Mouse (Mus musculus): ENCODE data around the gene Adcy6.
A peak's percentile ranks its signal among the peaks of the same experiment; 100 is the strongest.

The Adcy6 gene

GRCm38 (mm10) chr15:98573293-98573692, 36.6 kb downstream of the Adcy6 start:
- no peaks in the 10 kb centered on the region for H3K9me3 ChIP-seq (ENCODE audit: low read length)
- H3K27me3 ChIP-seq (ENCODE audit: insufficient read depth, low read length), result peaks cover 6% of the 10 kb centered on the region; the same call in 1 of the 2 replicates
- TF ChIP-seq POU5F1 (IDR thresholded peaks at IDR 0.05; ENCODE audit: borderline replicate concordance, low read length) (no peak), NANOG (IDR thresholded peaks at IDR 0.05; ENCODE audit: borderline replicate concordance, low read length) (no peak), CTCF (conservative IDR thresholded peaks at IDR 0.05; ENCODE audit: low read length) (no peak)
- no peak overlapping the region for H3K4me3 ChIP-seq (replicated peaks; ENCODE audit: low read length)
- peaks cover 27% of the 10 kb centered on the region for H3K4me1 ChIP-seq (replicated peaks; ENCODE audit: low read depth, low read length)
- H3K36me3 ChIP-seq (ENCODE audit: insufficient read depth, low read length), result peaks cover 8% of the 10 kb centered on the region

GRCm38 (mm10) chr15:98570873-98571538, 38.9 kb downstream of the Adcy6 start, which contains the start of the genes Ccnt1 and 4930415O20Rik:
TSS of gene Ccnt1 (minus strand) at chr15:98570923.
TSS of gene 4930415O20Rik (plus strand) at chr15:98571004.
- no peaks in the 10 kb centered on the region for H3K27me3 ChIP-seq (ENCODE audit: insufficient read depth, low read length)
- peaks cover 11% of the 10 kb centered on the region for H3K36me3 ChIP-seq (ENCODE audit: insufficient read depth, low read length)
- H3K9me3 ChIP-seq (ENCODE audit: low read length), result no peaks in the 10 kb centered on the region
- no peak for TF ChIP-seq POU5F1 (IDR thresholded peaks at IDR 0.05; ENCODE audit: borderline replicate concordance, low read length)
- TF ChIP-seq NANOG (IDR thresholded peaks at IDR 0.05; ENCODE audit: borderline replicate concordance, low read length), result no peak
- no peak for TF ChIP-seq CTCF (conservative IDR thresholded peaks at IDR 0.05; ENCODE audit: low read length)
- 0 out of 2 replicates have a peak within 1 kb of the TSS, but pooled peaks have one; percentile 97 for H3K4me3 ChIP-seq (replicated peaks; ENCODE audit: low read length)
- peaks cover 32% of the 10 kb centered on the region for H3K4me1 ChIP-seq (replicated peaks; ENCODE audit: low read depth, low read length)

GRCm38 (mm10) chr15:98569795-98570365, 40.0 kb downstream of the Adcy6 start:
- no peaks in the 10 kb centered on the region for H3K27me3 ChIP-seq (ENCODE audit: insufficient read depth, low read length)
- H3K4me1 ChIP-seq (replicated peaks; ENCODE audit: low read depth, low read length), result peaks cover 43% of the 10 kb centered on the region
- no peak for TF ChIP-seq CTCF (conservative IDR thresholded peaks at IDR 0.05; ENCODE audit: low read length)
- TF ChIP-seq NANOG (IDR thresholded peaks at IDR 0.05; ENCODE audit: borderline replicate concordance, low read length), result no peak
- TF ChIP-seq POU5F1 (IDR thresholded peaks at IDR 0.05; ENCODE audit: borderline replicate concordance, low read length), result no peak
- H3K36me3 ChIP-seq (ENCODE audit: insufficient read depth, low read length), result peaks cover 21% of the 10 kb centered on the region
- H3K4me3 ChIP-seq (replicated peaks; ENCODE audit: low read length), result 0 out of 2 replicates have a peak overlapping the region, but pooled peaks have one; percentile 97
- H3K9me3 ChIP-seq (ENCODE audit: low read length), result no peaks in the 10 kb centered on the region

GRCm38 (mm10) chr15:98569216-98569615, 40.7 kb downstream of the Adcy6 start:
- H3K9me3 ChIP-seq (ENCODE audit: low read length), result no peaks in the 10 kb centered on the region
- peaks cover 27% of the 10 kb centered on the region for H3K36me3 ChIP-seq (ENCODE audit: insufficient read depth, low read length)
- H3K27me3 ChIP-seq (ENCODE audit: insufficient read depth, low read length), result no peaks in the 10 kb centered on the region
- H3K4me1 ChIP-seq (replicated peaks; ENCODE audit: low read depth, low read length), result peaks cover 48% of the 10 kb centered on the region
- TF ChIP-seq CTCF (conservative IDR thresholded peaks at IDR 0.05; ENCODE audit: low read length) (no peak), POU5F1 (IDR thresholded peaks at IDR 0.05; ENCODE audit: borderline replicate concordance, low read length) (no peak), NANOG (IDR thresholded peaks at IDR 0.05; ENCODE audit: borderline replicate concordance, low read length) (no peak)
- peak overlapping the region; percentile 97 for H3K4me3 ChIP-seq (replicated peaks; ENCODE audit: low read length)

GRCm38 (mm10) chr15:98568256-98569033, 41.4 kb downstream of the Adcy6 start:
- Histone ChIP-seq H3K9me3 (ENCODE audit: low read length) (no peaks in the 10 kb centered on the region), H3K36me3 (ENCODE audit: insufficient read depth, low read length) (peaks cover 35% of the 10 kb centered on the region), H3K4me1 (replicated peaks; ENCODE audit: low read depth, low read length) (peaks cover 48% of the 10 kb centered on the region), H3K4me3 (replicated peaks; ENCODE audit: low read length) (peak overlapping the region; percentile 97), H3K27me3 (ENCODE audit: insufficient read depth, low read length) (no peaks in the 10 kb centered on the region)
- TF ChIP-seq CTCF (conservative IDR thresholded peaks at IDR 0.05; ENCODE audit: low read length) (no peak), POU5F1 (IDR thresholded peaks at IDR 0.05; ENCODE audit: borderline replicate concordance, low read length) (no peak), NANOG (IDR thresholded peaks at IDR 0.05; ENCODE audit: borderline replicate concordance, low read length) (no peak; the same call in 1 of the 2 replicates)

- Histone ChIP-seq H3K27me3 (ENCODE audit: insufficient read depth, low read length) (no peaks in the 10 kb centered on the region), H3K9me3 (ENCODE audit: low read length) (no peaks in the 10 kb centered on the region), H3K4me3 (replicated peaks; ENCODE audit: low read length) (peak overlapping the region; percentile 97), H3K36me3 (ENCODE audit: insufficient read depth, low read length) (peaks cover 44% of the 10 kb centered on the region), H3K4me1 (replicated peaks; ENCODE audit: low read depth, low read length) (peaks cover 55% of the 10 kb centered on the region)
- no peak for TF ChIP-seq CTCF (conservative IDR thresholded peaks at IDR 0.05; ENCODE audit: low read length)
- TF ChIP-seq NANOG (IDR thresholded peaks at IDR 0.05; ENCODE audit: borderline replicate concordance, low read length), result no peak
- no peak for TF ChIP-seq POU5F1 (IDR thresholded peaks at IDR 0.05; ENCODE audit: borderline replicate concordance, low read length)
Measured at GRCm38 (mm10) chr15:98567278-98568134, 42.4 kb downstream of the Adcy6 start.

GRCm38 (mm10) chr15:98566973-98567277, 43.0 kb downstream of the Adcy6 start:
- no peak for TF ChIP-seq NANOG (IDR thresholded peaks at IDR 0.05; ENCODE audit: borderline replicate concordance, low read length)
- no peak for TF ChIP-seq CTCF (conservative IDR thresholded peaks at IDR 0.05; ENCODE audit: low read length)
- Histone ChIP-seq H3K4me3 (replicated peaks; ENCODE audit: low read length) (peak overlapping the region; percentile 97), H3K4me1 (replicated peaks; ENCODE audit: low read depth, low read length) (peaks cover 60% of the 10 kb centered on the region), H3K27me3 (ENCODE audit: insufficient read depth, low read length) (no peaks in the 10 kb centered on the region), H3K9me3 (ENCODE audit: low read length) (no peaks in the 10 kb centered on the region), H3K36me3 (ENCODE audit: insufficient read depth, low read length) (peaks cover 50% of the 10 kb centered on the region)

Data from E14TG2a.4 (cell line).